Mouse (Mus musculus) myocyte (in vitro differentiated cells): ENCODE results near the gene Pcdh9. TPM values are rescaled to one million over a fixed set of nuclear protein-coding genes. Genes with fewer than 3 reads are reported as not detected.

ENCODE experiments used
- H3K27me3 ChIP-seq: one replicate; pipeline ENCODE4 v1.6.1; 2011; ENCODE audit not compliant: control insufficient read depth, insufficient read depth, insufficient read length
- H3K36me3 ChIP-seq: one replicate; pipeline ENCODE4 v1.6.1; 2011; ENCODE audit not compliant: control insufficient read depth, insufficient read depth
- H3K4me2 ChIP-seq: one replicate; pipeline ENCODE4 v1.6.1; 2011; ENCODE audit warnings: low read depth, control low read depth
- H3K4me3 ChIP-seq: one replicate; pipeline ENCODE4 v1.5.1; 2011; ENCODE audit warnings: mild to moderate bottlenecking, control low read depth, moderate library complexity
- H3K79me2 ChIP-seq: one replicate; pipeline ENCODE4 v1.6.1; 2011; ENCODE audit not compliant: control insufficient read depth, insufficient read depth
- H3ac ChIP-seq: one replicate; pipeline ENCODE4 v1.6.1; 2011; ENCODE audit not compliant: control insufficient read depth, insufficient read length
- CEBPB ChIP-seq: IDR thresholded peaks from 2 replicates; pipeline ENCODE4 v1.6.1; 2011; ENCODE audit warnings: mild to moderate bottlenecking, moderate library complexity; ENCODE audit not compliant: poor library complexity, insufficient read depth, severe bottlenecking
- E2F4 ChIP-seq: IDR thresholded peaks from one replicate; pipeline ENCODE4 v1.6.1; 2011; ENCODE audit warnings: mild to moderate bottlenecking, control low read depth, moderate library complexity; ENCODE audit not compliant: insufficient read depth
- MAX ChIP-seq: IDR thresholded peaks from one replicate; pipeline ENCODE4 v1.6.1; 2011; ENCODE audit warnings: low read depth, mild to moderate bottlenecking, control low read depth
- MYOD1 ChIP-seq, 3 experiments: IDR thresholded peaks; one replicate each; pipeline ENCODE4 v1.6.1; 2011; ENCODE audit warnings: control low read depth in 2 of 3, low read depth in 2 of 3, mild to moderate bottlenecking in 2 of 3, moderate library complexity in 1 of 3; ENCODE audit not compliant: insufficient read length in 2 of 3, control insufficient read depth in 1 of 3
- MYOG ChIP-seq, 3 experiments: IDR thresholded peaks; one replicate each; pipeline ENCODE4 v1.6.1; 2011; ENCODE audit warnings: control low read depth in 2 of 3, low read depth in 2 of 3, mild to moderate bottlenecking in 2 of 3; ENCODE audit not compliant: insufficient read length in 2 of 3, control insufficient read depth in 1 of 3, insufficient read depth in 1 of 3
- POLR2A ChIP-seq: IDR thresholded peaks from one replicate; pipeline ENCODE4 v1.6.1; 2011; ENCODE audit warnings: low read depth, mild to moderate bottlenecking, control low read depth, moderate library complexity; ENCODE audit not compliant: insufficient read length
- POLR2AphosphoS2 ChIP-seq: IDR thresholded peaks from one replicate; pipeline ENCODE4 v1.6.1; 2011; ENCODE audit warnings: low read depth, control low read depth; ENCODE audit not compliant: insufficient read length
- REST ChIP-seq: IDR thresholded peaks from one replicate; pipeline ENCODE4 v1.6.1; 2011; ENCODE audit warnings: mild to moderate bottlenecking, control low read depth, moderate library complexity; ENCODE audit not compliant: insufficient read depth, insufficient read length
- SRF ChIP-seq: IDR thresholded peaks from one replicate; pipeline ENCODE4 v1.6.1; 2011; ENCODE audit warnings: low read depth; ENCODE audit not compliant: control insufficient read depth, insufficient read length
- TCF12 ChIP-seq: IDR thresholded peaks from one replicate; pipeline ENCODE4 v1.6.1; 2011; ENCODE audit warnings: mild to moderate bottlenecking, control low read depth; ENCODE audit not compliant: poor library complexity, insufficient read depth, severe bottlenecking
- TCF3 ChIP-seq: IDR thresholded peaks from one replicate; pipeline ENCODE4 v1.6.1; 2011; ENCODE audit warnings: low read depth, control low read depth; ENCODE audit not compliant: insufficient read length
- USF1 ChIP-seq: IDR thresholded peaks from one replicate; pipeline ENCODE4 v1.6.1; 2011; ENCODE audit warnings: low read depth, mild to moderate bottlenecking, control low read depth, moderate library complexity
- polyA plus RNA-seq: library from polyadenylated mRNA; unstranded; fragments of >200 nt; fragmentation: generic; extraction: Trizol; gene quantifications from one replicate; pipeline ENCODE4 v1.2.1, GENCODE M21; 2012; ENCODE audit warnings: missing spikeins

Gene Pcdh9
- polyA plus RNA-seq, 1 experiment = 0.02 TPM

- TF ChIP-seq USF1 = no peak
- no peak for TF ChIP-seq SRF
- no peak for TF ChIP-seq MYOD1 (IDR thresholded peaks at IDR 0.05; ENCODE audit: control insufficient read depth in 1 of 3, insufficient read length in 2 of 3, low read depth in 2 of 3)
- no peak for TF ChIP-seq E2F4
- H3K79me2 ChIP-seq = no peaks in the 10 kb centered on the region
- H3K4me3 ChIP-seq = no peak overlapping the region
- no peaks in the 10 kb centered on the region for H3K36me3 ChIP-seq
- H3K27me3 ChIP-seq = no peaks in the 10 kb centered on the region
- no peak overlapping the region for H3ac ChIP-seq
- H3K4me2 ChIP-seq = no peak overlapping the region
Measured at GRCm38 (mm10) chr14:93472494-93472893, 418.0 kb downstream of the Pcdh9 start.

- H3K4me3 ChIP-seq = no peak overlapping the region
- H3K4me2 ChIP-seq = no peak overlapping the region
- H3ac ChIP-seq = no peak overlapping the region
- no peaks in the 10 kb centered on the region for H3K27me3 ChIP-seq
- TF ChIP-seq CEBPB = no peak
- TF ChIP-seq USF1 = no peak
- TF ChIP-seq TCF3 = no peak
- TF ChIP-seq TCF12 = no peak
- TF ChIP-seq MAX = no peak
- TF ChIP-seq SRF = no peak
- no peak for TF ChIP-seq MYOG (IDR thresholded peaks at IDR 0.05; ENCODE audit: control insufficient read depth in 1 of 3, insufficient read depth in 1 of 3, insufficient read length in 2 of 3, low read depth in 2 of 3)
- TF ChIP-seq REST = no peak
- TF ChIP-seq POLR2AphosphoS2 = no peak
- no peak for TF ChIP-seq E2F4
- no peak for TF ChIP-seq MYOD1 (IDR thresholded peaks at IDR 0.05; ENCODE audit: control insufficient read depth in 1 of 3, insufficient read length in 2 of 3, low read depth in 2 of 3)
- no peaks in the 10 kb centered on the region for H3K36me3 ChIP-seq
- no peaks in the 10 kb centered on the region for H3K79me2 ChIP-seq
Measured at GRCm38 (mm10) chr14:93463360-93463892, 427.1 kb downstream of the Pcdh9 start.

GRCm38 (mm10) chr14:93450930-93451665 is 439.4 kb downstream of the Pcdh9 start:
- no peaks in the 10 kb centered on the region for H3K79me2 ChIP-seq
- no peak overlapping the region for H3ac ChIP-seq
- no peak overlapping the region for H3K4me3 ChIP-seq
- H3K36me3 ChIP-seq = no peaks in the 10 kb centered on the region
- TF ChIP-seq USF1 (no peak), E2F4 (no peak), CEBPB (no peak), SRF (no peak), POLR2A (no peak), MYOD1 (IDR thresholded peaks at IDR 0.05; ENCODE audit: control insufficient read depth in 1 of 3, insufficient read length in 2 of 3, low read depth in 2 of 3) (no peak), MYOG (IDR thresholded peaks at IDR 0.05; ENCODE audit: control insufficient read depth in 1 of 3, insufficient read depth in 1 of 3, insufficient read length in 2 of 3, low read depth in 2 of 3) (no peak), REST (no peak), POLR2AphosphoS2 (no peak), MAX (no peak), TCF3 (no peak), TCF12 (no peak)
- no peak overlapping the region for H3K4me2 ChIP-seq
- H3K27me3 ChIP-seq = no peaks in the 10 kb centered on the region

GRCm38 (mm10) chr14:93441852-93442251 is 448.6 kb downstream of the Pcdh9 start:
- Histone ChIP-seq H3ac (no peak overlapping the region), H3K4me3 (no peak overlapping the region), H3K36me3 (no peaks in the 10 kb centered on the region), H3K4me2 (no peak overlapping the region), H3K27me3 (no peaks in the 10 kb centered on the region), H3K79me2 (no peaks in the 10 kb centered on the region)
- no peak for TF ChIP-seq REST
- no peak for TF ChIP-seq USF1
- no peak for TF ChIP-seq SRF
- TF ChIP-seq TCF3 = no peak
- TF ChIP-seq CEBPB = no peak
- no peak for TF ChIP-seq E2F4
- TF ChIP-seq POLR2AphosphoS2 = no peak
- TF ChIP-seq TCF12 = no peak
- no peak for TF ChIP-seq MAX
- TF ChIP-seq MYOD1 (IDR thresholded peaks at IDR 0.05; ENCODE audit: control insufficient read depth in 1 of 3, insufficient read length in 2 of 3, low read depth in 2 of 3) = no peak
- TF ChIP-seq MYOG (IDR thresholded peaks at IDR 0.05; ENCODE audit: control insufficient read depth in 1 of 3, insufficient read depth in 1 of 3, insufficient read length in 2 of 3, low read depth in 2 of 3) = no peak
- no peak for TF ChIP-seq POLR2A

- Histone ChIP-seq H3K4me3 (no peak overlapping the region), H3ac (no peak overlapping the region), H3K4me2 (no peak overlapping the region), H3K27me3 (no peaks in the 10 kb centered on the region), H3K79me2 (no peaks in the 10 kb centered on the region), H3K36me3 (no peaks in the 10 kb centered on the region)
- TF ChIP-seq MAX (no peak), POLR2AphosphoS2 (no peak), USF1 (no peak), REST (no peak), CEBPB (no peak), TCF12 (no peak), MYOD1 (IDR thresholded peaks at IDR 0.05; ENCODE audit: control insufficient read depth in 1 of 3, insufficient read length in 2 of 3, low read depth in 2 of 3) (no peak), MYOG (IDR thresholded peaks at IDR 0.05; ENCODE audit: control insufficient read depth in 1 of 3, insufficient read depth in 1 of 3, insufficient read length in 2 of 3, low read depth in 2 of 3) (no peak), SRF (no peak), TCF3 (no peak), POLR2A (no peak), E2F4 (no peak)
Measured at GRCm38 (mm10) chr14:93437226-93437625, 453.3 kb downstream of the Pcdh9 start.
